Mouse (Mus musculus) heart, postnatal 0 days (tissue): ENCODE data around the gene Rxra.

Experiments
- CTCF ChIP-seq: IDR thresholded peaks from 2 replicates; pipeline ENCODE4 v1.5.1; 2016; ENCODE audit warnings: antibody characterized with exemption, control low read depth, low read depth
- EP300 ChIP-seq: IDR thresholded peaks from 2 replicates; pipeline ENCODE4 v1.6.1; 2016; ENCODE audit warnings: antibody characterized with exemption, low read depth

- TF ChIP-seq CTCF = no peak
- TF ChIP-seq EP300 = no peak
Measured at GRCm38 (mm10) chr2:27767773-27768172, 91.5 kb downstream of the Rxra start.
